Mouse (Mus musculus): ENCODE data around the gene Chtop.

GRCm38 (mm10) chr3:90486998-90487397 is 22.3 kb downstream of the Chtop start:
- TF ChIP-seq CTCF (IDR thresholded peaks at IDR 0.05; ENCODE audit: low read depth) (no peak), EP300 (optimal IDR thresholded peaks at IDR 0.05) (no peak)

All from stomach, postnatal 0 days (tissue).